Mouse (Mus musculus) thymus, adult 2 months (tissue): ENCODE results near the gene Dmtf1. TPM values are rescaled to one million over a fixed set of nuclear protein-coding genes. Genes with fewer than 3 reads are reported as not detected.
A peak's percentile ranks its signal among the peaks of the same experiment; 100 is the strongest.

ENCODE experiments used
- DNase-seq: peaks from one replicate; pipeline ENCODE4 v3.0.0; 2021
- H3K27ac ChIP-seq: fragments of 200-500 bp; 2 replicates; pipeline ENCODE4 v1.5.1; 2012; ENCODE audit warnings: low read length, control low read depth; ENCODE audit not compliant: control insufficient read depth, insufficient read depth
- H3K27me3 ChIP-seq: fragments of 200-500 bp; 2 replicates; pipeline ENCODE4 v1.6.1; 2012; ENCODE audit warnings: mild to moderate bottlenecking, low read length, moderate library complexity, mixed read lengths; ENCODE audit not compliant: control insufficient read depth, insufficient read depth
- H3K36me3 ChIP-seq: fragments of 200-500 bp; 2 replicates; pipeline ENCODE4 v1.6.1; 2012; ENCODE audit warnings: mild to moderate bottlenecking, low read length, moderate library complexity; ENCODE audit not compliant: control insufficient read depth, insufficient read depth
- H3K4me1 ChIP-seq: fragments of 200-500 bp; replicated peaks from 2 replicates; pipeline ENCODE4 v1.6.1; 2012; ENCODE audit warnings: low read length; ENCODE audit not compliant: control insufficient read depth, insufficient read depth
- H3K4me3 ChIP-seq: fragments of 200-500 bp; 2 replicates; pipeline ENCODE4 v1.5.1; 2012; ENCODE audit warnings: mild to moderate bottlenecking, low read length, control low read depth, moderate library complexity; ENCODE audit not compliant: control insufficient read depth, insufficient read depth
- CTCF ChIP-seq: fragments of 200-500 bp; IDR thresholded peaks from 2 replicates; pipeline ENCODE4 v1.5.1; 2012; ENCODE audit warnings: mild to moderate bottlenecking, control low read depth, low read length, moderate library complexity, borderline replicate concordance; ENCODE audit not compliant: control insufficient read depth, poor library complexity, insufficient read depth; ENCODE audit errors: extremely low read depth
- POLR2A ChIP-seq: fragments of 200-500 bp; IDR thresholded peaks from 2 replicates; pipeline ENCODE4 v1.6.1; 2012; ENCODE audit warnings: mild to moderate bottlenecking, low read length, control low read depth, moderate library complexity; ENCODE audit not compliant: control insufficient read depth, poor library complexity, insufficient read depth; ENCODE audit errors: extremely low read depth
- WGBS: fragments of 180-500 bp; shearing (Covaris S2); methylation state at CpG from one replicate; pipeline ENCODE4 v1.1.7; 2018; 5-methylcytosine and 5-hydroxymethylcytosine counted together
- polyA plus RNA-seq: library from polyadenylated mRNA; depleted of rRNA; stranded (reverse); fragments of >200 nt; gene quantifications from 2 replicates; pipeline ENCODE4 v1.2.3, GENCODE M21; 2012

Dmtf1 gene
- polyA plus RNA-seq, 1 experiment = 43.4 TPM

- Histone ChIP-seq H3K27me3 (no peaks in the 10 kb centered on the region), H3K4me1 (peaks cover 3% of the 10 kb centered on the region), H3K27ac (peak overlapping the region; percentile 48), H3K36me3 (no peaks in the 10 kb centered on the region), H3K4me3 (peak overlapping the region; percentile 46)
- TF ChIP-seq CTCF (no peak), POLR2A (no peak)
- WGBS = 9% methylated on average over 7 of the region's 7 CpGs
- peak; percentile 21 for DNase-seq
Measured at GRCm38 (mm10) chr5:9162088-9162487, 512 bp upstream of the Dmtf1 start.

GRCm38 (mm10) chr5:9160831-9161455 lies 633 bp downstream of the Dmtf1 start:
- WGBS = under 1% methylated on average over 43 of the region's 55 CpGs
- no peak for DNase-seq
- no peaks in the 10 kb centered on the region for H3K27me3 ChIP-seq
- H3K36me3 ChIP-seq = no peaks in the 10 kb centered on the region
- peaks cover 3% of the 10 kb centered on the region for H3K4me1 ChIP-seq
- TF ChIP-seq POLR2A (no peak; the same call in 1 of the 2 replicates), CTCF (no peak)
- peak overlapping the region; percentile 42; the same call in 1 of the 2 replicates for H3K27ac ChIP-seq
- peak overlapping the region; percentile 88 for H3K4me3 ChIP-seq

- H3K27ac ChIP-seq = no peak overlapping the region
- no peak for TF ChIP-seq CTCF
- no peak for TF ChIP-seq POLR2A
- H3K36me3 ChIP-seq = no peaks in the 10 kb centered on the region
- no peak for DNase-seq
- H3K4me3 ChIP-seq = no peak overlapping the region
- WGBS = 86% methylated on average over 1 of the region's 1 CpGs
- peaks cover 2% of the 10 kb centered on the region for H3K4me1 ChIP-seq
- no peaks in the 10 kb centered on the region for H3K27me3 ChIP-seq
Measured at GRCm38 (mm10) chr5:9157336-9157735, 4.2 kb downstream of the Dmtf1 start.

GRCm38 (mm10) chr5:9156746-9157145 lies 4.8 kb downstream of the Dmtf1 start:
- H3K36me3 ChIP-seq = 0 out of 2 replicates have a peak, but pooled peaks cover 3% of the 10 kb centered on the region
- H3K27me3 ChIP-seq = no peaks in the 10 kb centered on the region
- H3K27ac ChIP-seq = no peak overlapping the region
- H3K4me1 ChIP-seq = no peaks in the 10 kb centered on the region
- TF ChIP-seq POLR2A = no peak
- TF ChIP-seq CTCF = no peak
- no peak for DNase-seq
- H3K4me3 ChIP-seq = no peak overlapping the region

GRCm38 (mm10) chr5:9149273-9149850 lies 12.2 kb downstream of the Dmtf1 start:
- Histone ChIP-seq H3K4me1 (no peaks in the 10 kb centered on the region), H3K27me3 (no peaks in the 10 kb centered on the region), H3K4me3 (no peak overlapping the region), H3K27ac (no peak overlapping the region), H3K36me3 (peaks cover 50% of the 10 kb centered on the region)
- no peak for DNase-seq
- TF ChIP-seq CTCF (no peak), POLR2A (no peak)
- WGBS = 94% methylated on average over 8 of the region's 8 CpGs

- no peak for DNase-seq
- TF ChIP-seq POLR2A (no peak), CTCF (no peak)
- H3K27ac ChIP-seq = no peak overlapping the region
- H3K36me3 ChIP-seq = peaks cover 54% of the 10 kb centered on the region
- H3K27me3 ChIP-seq = no peaks in the 10 kb centered on the region
- WGBS = 89% methylated on average over 6 of the region's 6 CpGs
- H3K4me3 ChIP-seq = no peak overlapping the region
- H3K4me1 ChIP-seq = no peaks in the 10 kb centered on the region
Measured at GRCm38 (mm10) chr5:9142376-9142775, 19.2 kb downstream of the Dmtf1 start.
